Mouse (Mus musculus): ENCODE results near the gene Lrba.

DNA sequence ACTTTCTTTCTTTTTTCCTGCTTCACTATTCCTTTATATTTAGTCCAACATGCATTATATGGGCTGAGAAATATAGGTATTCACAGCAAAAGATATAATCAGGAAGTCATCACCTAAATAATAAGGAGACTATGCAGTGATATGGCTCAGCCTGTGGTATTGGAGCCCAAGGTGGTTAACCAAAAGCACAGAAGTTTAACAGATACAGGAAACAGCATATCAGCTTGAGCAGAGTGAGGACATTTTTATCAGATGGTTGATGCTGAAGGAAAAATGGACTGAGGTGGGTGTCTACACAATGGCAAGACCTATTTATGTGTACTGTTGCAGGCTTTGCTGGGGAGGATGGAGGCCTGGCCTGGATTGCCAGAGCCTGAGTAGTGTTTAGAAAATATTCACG, 265.5 kb downstream of the Lrba start:
- TF ChIP-seq CTCF (IDR thresholded peaks at IDR 0.05) (no peak), POLR2A (IDR thresholded peaks at IDR 0.05; ENCODE audit: insufficient read depth, low read depth, low read length) (no peak), EP300 (IDR thresholded peaks at IDR 0.05; ENCODE audit: insufficient read depth, low read depth, low read length) (no peak)
